Comparison of ENCODE assay signal across 8 mouse cellular contexts in the genomic region with DNA sequence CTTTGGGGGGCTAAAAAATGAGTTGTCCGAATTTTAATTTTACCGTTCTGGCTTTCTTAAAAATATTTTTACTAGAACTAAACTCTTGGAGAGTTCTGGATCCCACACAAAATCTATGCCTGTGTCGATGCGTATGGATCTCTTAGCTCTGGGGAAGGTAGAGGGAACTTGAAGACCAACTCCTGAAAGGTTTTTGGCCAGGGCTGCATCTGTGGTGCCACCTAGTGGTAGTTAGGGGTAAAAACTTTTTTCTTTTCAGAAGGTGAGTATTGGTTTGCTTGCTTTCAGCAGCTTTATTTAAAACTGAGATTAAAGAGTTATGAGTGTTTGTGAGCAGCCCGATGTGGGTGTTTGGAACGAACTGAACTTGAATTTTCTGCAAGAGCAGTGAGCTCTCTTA. TPM values are rescaled to one million over a fixed set of nuclear protein-coding genes. Genes with fewer than 3 reads are reported as not detected.
DNase-seq lines count a peak whose midpoint lies in the region; ATAC-seq and TF ChIP-seq lines count a peak whose summit lies in the region.
"Had no signal": no experiment of that assay in that cellular context is flagged by ENCODE, and none has a peak within 500 bp of the region (broad histone marks: within the 10 kb centered on the region; RNA-seq: fewer than 3 reads in every experiment).

No protein-coding gene starts in this region.

- TF ChIP-seq POLR2A in cortical plate, adult 2 months (IDR thresholded peaks at IDR 0.05; ENCODE audit: extremely low read depth, insufficient read depth, low read length) = no peak

- H3K4me2 ChIP-seq in kidney, embryonic 14.5 days (replicated peaks; ENCODE audit: low read depth, low read length) = no peak overlapping the region
- no peak overlapping the region for H3K4me2 ChIP-seq in kidney, embryonic 15.5 days

- H3K36me3 ChIP-seq in kidney, embryonic 14.5 days (ENCODE audit: control insufficient read depth, insufficient read depth, low read length) = no peaks in the 10 kb centered on the region
- no peaks in the 10 kb centered on the region for H3K36me3 ChIP-seq in kidney, embryonic 15.5 days
- no peaks in the 10 kb centered on the region for H3K36me3 ChIP-seq in ES-E14 (ENCODE audit: control insufficient read depth, insufficient read depth, low read length, poor library complexity, severe bottlenecking)

- no peak overlapping the region for H3K9ac ChIP-seq in kidney, embryonic 14.5 days (ENCODE audit: low read depth, low read length)
- no peak overlapping the region for H3K9ac ChIP-seq in kidney, embryonic 15.5 days
- H3K9ac ChIP-seq in ES-E14 (ENCODE audit: insufficient read depth, low read depth, low read length, poor library complexity, severe bottlenecking) = no peak overlapping the region

- 18% methylated on average over 6 of the region's 6 CpGs for WGBS in kidney, embryonic 14.5 days
- 19% methylated on average over 6 of the region's 6 CpGs for whole genome bisulfite sequencing in kidney, embryonic 15.5 days

- 0 out of 2 replicates have a peak, but pooled peaks have one; percentile 52 for ATAC-seq in kidney, embryonic 14.5 days (ENCODE audit: low FRiP score, low TSS enrichment)
- ATAC-seq in kidney, embryonic 15.5 days (replicated peaks; ENCODE audit: low FRiP score) = no peak

- H3K4me1 ChIP-seq in kidney, embryonic 14.5 days (ENCODE audit: control insufficient read depth, insufficient read depth, low read length) = no peaks in the 10 kb centered on the region
- no peaks in the 10 kb centered on the region; the same call in 1 of the 2 replicates for H3K4me1 ChIP-seq in kidney, embryonic 15.5 days
- H3K4me1 ChIP-seq in ES-E14 (ENCODE audit: control insufficient read depth in 2 of 2, insufficient read depth in 2 of 2, low read length in 2 of 2, poor library complexity in 1 of 2) = peaks cover 0 to 5% of the 10 kb centered on the region in 2 experiments; a peak in 1 of 4 replicates
- no peaks in the 10 kb centered on the region for H3K4me1 ChIP-seq in cortical plate, adult 2 months (ENCODE audit: control insufficient read depth, insufficient read depth, low read length)
- H3K4me1 ChIP-seq: megakaryocyte, embryonic 14.5 days had no signal

- in situ Hi-C loops in ES-E14 (cut with MboI; ENCODE audit: low sequenced_read_pairs in 2 of 2, unreplicated experiment in 2 of 2) = no loop called here

- DNase-seq in A20 (ENCODE audit: low read depth, low spot score) (peak; percentile 8), ES-E14 (ENCODE audit: low read depth, low spot score) (peak; percentile 73)
- peak; percentile 67 for DNase-seq in lung, postnatal 10 days
- DNase-seq in ovary, postnatal 14 days (ENCODE audit: low spot score) = no peak

- peak; percentile 67 for TF ChIP-seq CTCF in cortical plate, adult 2 months (IDR thresholded peaks at IDR 0.05; ENCODE audit: extremely low read depth, insufficient read depth, low read length)

- H3K4me3 ChIP-seq in kidney, embryonic 14.5 days (ENCODE audit: low read length) = no peak overlapping the region
- H3K4me3 ChIP-seq in kidney, embryonic 15.5 days (replicated peaks) = no peak overlapping the region
- H3K4me3 ChIP-seq in ES-E14 (ENCODE audit: insufficient read depth in 1 of 2, low read depth in 1 of 2, low read length in 2 of 2, poor library complexity in 1 of 2, severe bottlenecking in 1 of 2) = no peak overlapping the region
- H3K4me3 ChIP-seq in cortical plate, adult 2 months (ENCODE audit: insufficient read depth, low read length) = no peak overlapping the region
- H3K4me3 ChIP-seq: megakaryocyte, embryonic 14.5 days had no signal

- H3K27ac ChIP-seq in kidney, embryonic 14.5 days (ENCODE audit: low read depth, low read length) = no peak overlapping the region
- H3K27ac ChIP-seq in kidney, embryonic 15.5 days = no peak overlapping the region
- H3K27ac ChIP-seq in ES-E14 (ENCODE audit: insufficient read depth, low read depth, low read length, poor library complexity, severe bottlenecking) = no peak overlapping the region
- no peak overlapping the region for H3K27ac ChIP-seq in cortical plate, adult 2 months (ENCODE audit: insufficient read depth, low read length)

- no peaks in the 10 kb centered on the region for H3K27me3 ChIP-seq in kidney, embryonic 14.5 days (ENCODE audit: control insufficient read depth, insufficient read depth, low read length)
- H3K27me3 ChIP-seq in kidney, embryonic 15.5 days = 0 out of 2 replicates have a peak, but pooled peaks cover 2% of the 10 kb centered on the region
- H3K27me3 ChIP-seq: megakaryocyte, embryonic 14.5 days had no signal

- no peaks in the 10 kb centered on the region for H3K9me3 ChIP-seq in kidney, embryonic 14.5 days (ENCODE audit: control insufficient read depth, low read length)
- no peaks in the 10 kb centered on the region for H3K9me3 ChIP-seq in kidney, embryonic 15.5 days (replicated peaks)
- H3K9me3 ChIP-seq in ES-E14 (ENCODE audit: control insufficient read depth, insufficient read depth, low read depth, low read length) = no peaks in the 10 kb centered on the region
- H3K9me3 ChIP-seq: megakaryocyte, embryonic 14.5 days had no signal

TF ChIP-seq in ES-E14, 5 proteins besides CTCF, POLR2A, EP300 and RAD21:
- TF ChIP-seq HCFC1 (IDR thresholded peaks at IDR 0.05; ENCODE audit: borderline replicate concordance, insufficient read depth, low read length) (no peak), ZNF384 (IDR thresholded peaks at IDR 0.05; ENCODE audit: low read depth, low read length) (no peak), ZC3H11A (IDR thresholded peaks at IDR 0.05; ENCODE audit: borderline replicate concordance, low read depth, low read length) (peak; percentile 86), MAFK (IDR thresholded peaks at IDR 0.05; ENCODE audit: insufficient read depth, low read depth, low read length) (no peak)

RNA-seq across cellular contexts. Expression of a gene that starts 21.8 kb away (rescaled TPM):
- 8.8 and 13.2 TPM in 2 replicates for polyA plus RNA-seq in kidney, embryonic 14.5 days (2014; fragmentation: Nextera tagmentation; extraction: Ambion mirVana)
- 13.9 and 15.5 TPM in 2 replicates for polyA plus RNA-seq in kidney, embryonic 15.5 days (2015; fragmentation: Nextera tagmentation; extraction: Ambion mirVana)
- 0.48 and 1.1 TPM in 2 replicates for total RNA-seq in ES-E14 (2012; rRNA removed)
- 6.8 and 7.1 TPM in 2 replicates for polyA plus RNA-seq in cortical plate, adult 2 months (2012; rRNA removed)
